Mouse (Mus musculus) lung, postnatal 0 days (tissue): ENCODE measurements around the gene Slc22a23. TPM values are rescaled to one million over a fixed set of nuclear protein-coding genes. Genes with fewer than 3 reads are reported as not detected.
A peak's percentile ranks its signal among the peaks of the same experiment; 100 is the strongest.

Source experiments
- ATAC-seq: fragments of 200-750 bp; cut with Nextera tagmentation; 2 replicates; pipeline ENCODE4 v1.8.0; 2017; ENCODE audit warnings: moderate library complexity
- DNase-seq: peaks from one replicate; pipeline ENCODE4 v3.0.0-alpha.2; 2016; ENCODE audit warnings: low spot score
- H3K27ac ChIP-seq: fragments of 300-500 bp; sonication (generic); 2 replicates; pipeline ENCODE4 v1.5.1; 2014; ENCODE audit warnings: antibody characterized with exemption, mild to moderate bottlenecking, low read length, mixed read lengths
- H3K27me3 ChIP-seq: fragments of 300-500 bp; sonication (generic); replicated peaks from 2 replicates; pipeline ENCODE4 v1.6.1; 2014; ENCODE audit warnings: low read length, mixed read lengths; ENCODE audit not compliant: insufficient read depth
- H3K36me3 ChIP-seq: fragments of 300-500 bp; sonication (generic); 2 replicates; pipeline ENCODE4 v1.6.1; 2014; ENCODE audit warnings: low read length, mixed read lengths; ENCODE audit not compliant: insufficient read depth
- H3K4me1 ChIP-seq: fragments of 300-500 bp; sonication (generic); 2 replicates; pipeline ENCODE4 v1.6.1; 2014; ENCODE audit warnings: antibody characterized with exemption, low read depth, low read length, mixed read lengths; ENCODE audit not compliant: insufficient read depth
- H3K4me2 ChIP-seq: fragments of 300-500 bp; sonication (generic); replicated peaks from 2 replicates; pipeline ENCODE4 v1.6.1; 2014; ENCODE audit warnings: low read depth, mild to moderate bottlenecking, low read length, moderate library complexity, mixed read lengths
- H3K4me3 ChIP-seq: fragments of 300-500 bp; sonication (generic); 2 replicates; pipeline ENCODE4 v1.5.1; 2014; ENCODE audit warnings: low read depth, low read length
- H3K9ac ChIP-seq: fragments of 300-500 bp; sonication (generic); replicated peaks from 2 replicates; pipeline ENCODE4 v1.6.1; 2014; ENCODE audit warnings: low read depth, mild to moderate bottlenecking
- H3K9me3 ChIP-seq: fragments of 300-500 bp; sonication (generic); 2 replicates; pipeline ENCODE4 v1.6.1; 2016; ENCODE audit warnings: low read length, mixed read lengths
- CTCF ChIP-seq: IDR thresholded peaks from 2 replicates; pipeline ENCODE4 v1.5.1; 2016; ENCODE audit warnings: antibody characterized with exemption, mild to moderate bottlenecking
- EP300 ChIP-seq: IDR thresholded peaks from 2 replicates; pipeline ENCODE4 v1.6.1; 2016; ENCODE audit warnings: antibody characterized with exemption, mild to moderate bottlenecking, control low read depth
- WGBS: fragments of 180-500 bp; shearing (Covaris S2); extraction: QIAGEN DNeasy Blood & Tissue Kit; methylation state at CpG from one replicate; pipeline ENCODE4 v1.1.7; 2014; 5-methylcytosine and 5-hydroxymethylcytosine counted together
- polyA plus RNA-seq: library from polyadenylated mRNA; unstranded; fragments of >200 nt; fragmentation: Nextera tagmentation; extraction: Ambion mirVana; gene quantifications from 2 replicates; pipeline ENCODE4 v1.2.1, GENCODE M21; 2015

The Slc22a23 gene
- polyA plus RNA-seq, 1 experiment from 2014 or later = 8.1 TPM

- 65% methylated on average over 2 of the region's 2 CpGs for WGBS
- Histone ChIP-seq H3K27ac (no peak overlapping the region), H3K4me3 (no peak overlapping the region), H3K27me3 (no peaks in the 10 kb centered on the region), H3K9me3 (no peaks in the 10 kb centered on the region), H3K4me2 (no peak overlapping the region), H3K36me3 (no peaks in the 10 kb centered on the region), H3K9ac (no peak overlapping the region), H3K4me1 (peaks cover 8% of the 10 kb centered on the region; the same call in 1 of the 2 replicates)
- DNase-seq = no peak
- TF ChIP-seq CTCF (no peak), EP300 (no peak)
- ATAC-seq = no peak
Observed at GRCm38 (mm10) chr13:34269376-34269991, 75.5 kb downstream of the Slc22a23 start.

- TF ChIP-seq EP300 (no peak), CTCF (no peak)
- DNase-seq = no peak
- Histone ChIP-seq H3K36me3 (no peaks in the 10 kb centered on the region), H3K4me3 (no peak overlapping the region), H3K4me2 (no peak overlapping the region), H3K27me3 (no peaks in the 10 kb centered on the region), H3K27ac (no peak overlapping the region), H3K4me1 (peaks cover 7% of the 10 kb centered on the region; the same call in 1 of the 2 replicates), H3K9me3 (no peaks in the 10 kb centered on the region), H3K9ac (no peak overlapping the region)
- ATAC-seq = no peak
- 80% methylated on average over 8 of the region's 8 CpGs for WGBS
Observed at GRCm38 (mm10) chr13:34266942-34267660, 77.9 kb downstream of the Slc22a23 start.

GRCm38 (mm10) chr13:34266067-34266466, 78.9 kb downstream of the Slc22a23 start:
- H3K9me3 ChIP-seq = no peaks in the 10 kb centered on the region
- no peaks in the 10 kb centered on the region for H3K4me1 ChIP-seq
- DNase-seq (no peak), ATAC-seq (no peak)
- no peaks in the 10 kb centered on the region for H3K27me3 ChIP-seq
- no peak overlapping the region for H3K27ac ChIP-seq
- H3K4me3 ChIP-seq = no peak overlapping the region
- TF ChIP-seq EP300 (no peak), CTCF (no peak)
- H3K4me2 ChIP-seq = no peak overlapping the region
- H3K9ac ChIP-seq = no peak overlapping the region
- H3K36me3 ChIP-seq = no peaks in the 10 kb centered on the region
- 92% methylated on average over 8 of the region's 8 CpGs for WGBS

- H3K9me3 ChIP-seq = no peaks in the 10 kb centered on the region
- WGBS = 29% methylated on average over 5 of the region's 5 CpGs
- no peaks in the 10 kb centered on the region for H3K27me3 ChIP-seq
- TF ChIP-seq CTCF = no peak
- no peak for TF ChIP-seq EP300
- no peak overlapping the region for H3K4me3 ChIP-seq
- no peaks in the 10 kb centered on the region for H3K4me1 ChIP-seq
- H3K4me2 ChIP-seq = no peak overlapping the region
- no peaks in the 10 kb centered on the region for H3K36me3 ChIP-seq
- H3K9ac ChIP-seq = no peak overlapping the region
- ATAC-seq = peak; percentile 62
- no peak overlapping the region for H3K27ac ChIP-seq
- DNase-seq = peak; percentile 72
Observed at GRCm38 (mm10) chr13:34265576-34265975, 79.4 kb downstream of the Slc22a23 start.

- Histone ChIP-seq H3K27me3 (no peaks in the 10 kb centered on the region), H3K36me3 (no peaks in the 10 kb centered on the region), H3K27ac (no peak overlapping the region), H3K4me2 (no peak overlapping the region), H3K4me3 (no peak overlapping the region), H3K4me1 (no peaks in the 10 kb centered on the region), H3K9ac (no peak overlapping the region), H3K9me3 (no peaks in the 10 kb centered on the region)
- WGBS = 81% methylated on average over 3 of the region's 3 CpGs
- no peak for ATAC-seq
- DNase-seq = no peak
- no peak for TF ChIP-seq EP300
- TF ChIP-seq CTCF = no peak
Observed at GRCm38 (mm10) chr13:34265022-34265565, 79.9 kb downstream of the Slc22a23 start.

GRCm38 (mm10) chr13:34264508-34264907, 80.5 kb downstream of the Slc22a23 start:
- ATAC-seq = peak; percentile 68
- H3K9me3 ChIP-seq = no peaks in the 10 kb centered on the region
- peak; percentile 70 for DNase-seq
- H3K36me3 ChIP-seq = no peaks in the 10 kb centered on the region
- H3K4me3 ChIP-seq = no peak overlapping the region
- H3K27ac ChIP-seq = no peak overlapping the region
- H3K27me3 ChIP-seq = no peaks in the 10 kb centered on the region
- no peak for TF ChIP-seq CTCF
- peak; percentile 49 for TF ChIP-seq EP300
- H3K4me2 ChIP-seq = no peak overlapping the region
- no peak overlapping the region for H3K9ac ChIP-seq
- H3K4me1 ChIP-seq = no peaks in the 10 kb centered on the region
- 47% methylated on average over 2 of the region's 2 CpGs for WGBS
